Mouse (Mus musculus) MEL-GATA-1-ER (cell line): ENCODE data around the gene Gpr27.

Source experiments
- DNase-seq: peaks from one replicate; pipeline ENCODE4 v3.0.0-alpha.2; 2012; ENCODE audit warnings: low read depth; ENCODE audit errors: extremely low read depth

Gpr27 gene

DNA sequence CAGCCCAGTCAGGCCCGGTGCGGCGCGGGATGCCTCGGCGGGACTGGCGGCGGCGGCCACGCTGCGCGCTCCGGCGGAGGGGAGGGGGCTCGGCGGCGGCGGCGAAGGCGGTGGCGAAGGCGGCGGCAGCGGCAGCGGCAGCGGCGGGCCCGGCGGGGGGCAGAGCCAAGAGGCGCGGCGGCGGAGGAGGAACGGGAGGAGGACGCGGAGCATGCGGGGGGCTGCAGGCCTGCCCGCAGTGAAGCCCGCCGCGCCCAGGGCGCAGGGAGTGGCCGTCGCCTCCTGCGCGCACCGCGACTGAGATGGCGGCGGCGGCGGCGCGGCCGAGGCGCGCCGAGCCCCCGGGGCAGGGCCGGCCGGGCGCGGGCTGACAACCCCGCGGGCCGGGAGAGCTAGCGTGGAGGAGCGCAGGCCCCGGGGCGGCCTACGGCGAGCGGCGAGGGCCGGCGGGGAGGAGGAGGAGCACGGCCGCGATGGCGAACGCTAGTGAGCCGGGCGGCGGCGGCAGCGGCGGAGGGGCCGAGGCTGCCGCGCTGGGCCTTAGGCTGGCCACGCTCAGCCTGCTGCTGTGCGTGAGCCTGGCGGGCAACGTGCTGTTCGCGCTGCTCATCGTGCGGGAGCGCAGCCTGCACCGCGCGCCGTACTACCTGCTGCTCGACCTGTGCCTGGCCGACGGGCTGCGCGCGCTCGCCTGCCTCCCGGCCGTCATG, at the start of gene Gpr27:
Gene Gpr27 (plus strand): TSS at position 474 of the 710 bp plus-strand sequence.
- DNase-seq, result no peak

DNA sequence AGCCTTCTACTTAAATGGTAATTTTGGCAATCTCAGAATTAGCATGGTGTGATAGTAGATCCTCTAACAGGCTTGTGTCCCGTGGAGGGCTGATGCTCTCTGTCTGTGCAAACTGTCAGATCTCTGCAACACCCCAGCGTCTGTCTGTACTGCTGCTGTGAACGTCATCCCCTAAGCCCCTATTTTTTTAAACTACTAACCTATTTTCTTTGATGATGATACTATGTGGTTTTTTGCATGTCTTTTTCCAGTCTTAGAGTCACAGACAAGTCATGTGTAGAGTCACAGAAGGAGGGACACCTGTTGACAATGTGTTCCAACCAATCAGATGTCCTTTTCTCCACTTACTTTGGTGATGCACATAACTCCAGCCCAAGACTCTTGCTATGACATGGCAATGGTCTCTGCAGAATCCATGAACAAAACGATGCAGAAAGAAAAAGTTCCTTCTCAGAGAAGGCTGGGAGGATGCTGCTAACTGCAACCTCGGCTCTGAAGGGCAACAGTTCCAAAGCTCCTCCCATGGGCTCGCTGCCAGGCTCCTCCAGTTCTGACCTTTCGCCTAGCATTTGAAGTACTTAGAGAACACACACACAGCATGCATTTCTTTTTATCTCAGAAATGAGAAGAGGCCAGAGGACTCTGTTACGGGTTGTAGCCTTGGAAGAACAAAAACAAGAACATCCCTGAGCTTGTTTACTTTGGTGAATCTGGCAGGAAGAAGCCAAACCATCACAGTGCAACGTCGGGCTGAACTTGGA, 48.9 kb upstream of the Gpr27 start:
- no peak for DNase-seq

GRCm38 (mm10) chr6:99644386-99644785, 48.1 kb upstream of the Gpr27 start:
- DNase-seq, result no peak

DNA sequence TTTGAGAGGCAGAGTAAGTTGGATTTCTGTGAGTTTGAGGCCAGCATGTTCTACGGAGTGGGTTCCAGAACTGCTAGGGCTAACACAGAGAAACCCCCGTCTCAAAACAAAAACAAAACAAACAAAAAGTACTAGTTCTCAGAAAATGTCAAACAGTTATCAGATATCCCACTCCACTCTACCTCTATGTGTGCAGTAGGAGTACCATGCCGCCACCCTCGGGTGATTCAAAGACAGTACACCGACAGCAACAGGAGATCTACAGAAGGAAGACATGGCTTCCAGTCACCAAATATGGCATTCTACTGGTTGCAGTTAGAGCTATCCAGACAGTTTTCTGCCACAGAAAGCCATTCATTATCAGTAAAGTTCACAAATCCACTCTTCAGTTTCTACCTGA, 47.6 kb upstream of the Gpr27 start:
- no peak for DNase-seq

DNA sequence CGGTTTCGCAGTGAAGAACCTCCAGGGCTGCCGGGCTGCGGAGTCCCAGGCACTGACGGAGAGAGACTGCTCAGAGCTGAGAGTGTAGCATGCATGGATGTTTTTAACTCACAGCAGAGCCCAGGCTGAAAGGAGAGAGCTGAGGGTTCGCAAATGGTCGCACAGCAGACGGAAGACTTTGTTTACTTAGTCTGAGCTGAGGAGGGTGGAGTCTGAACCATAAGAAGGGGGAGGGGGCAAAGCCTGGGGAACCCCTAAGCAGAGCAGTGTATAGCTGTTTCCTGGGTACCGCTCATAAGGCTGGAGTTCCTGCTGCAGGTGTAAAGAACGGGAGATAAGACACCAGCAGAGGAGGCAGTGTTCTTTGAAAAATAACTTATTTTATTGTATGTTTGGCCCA, 46.1 kb upstream of the Gpr27 start:
- no peak for DNase-seq

DNA sequence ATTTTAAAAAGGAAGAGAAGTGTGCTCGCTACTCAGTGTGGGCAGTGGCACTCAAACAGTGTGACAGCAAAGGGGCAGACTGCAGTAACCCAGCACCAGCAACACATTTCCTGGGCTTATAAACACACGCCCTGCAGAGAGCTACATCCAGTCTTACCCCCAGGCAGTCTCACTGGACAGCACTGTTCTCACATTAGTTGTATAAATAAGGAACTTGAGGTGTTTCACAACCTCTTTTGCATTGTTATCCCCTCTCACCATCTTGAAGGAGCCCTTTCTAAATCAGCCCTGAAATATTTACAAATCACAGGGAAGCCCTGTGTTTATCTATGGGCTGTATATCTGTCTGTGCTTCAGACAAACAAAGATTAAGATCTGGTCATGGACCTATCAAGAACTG, 43.2 kb upstream of the Gpr27 start:
- no peak for DNase-seq

- DNase-seq, result no peak
Measured at GRCm38 (mm10) chr6:99652341-99652740, 40.1 kb upstream of the Gpr27 start.

DNA sequence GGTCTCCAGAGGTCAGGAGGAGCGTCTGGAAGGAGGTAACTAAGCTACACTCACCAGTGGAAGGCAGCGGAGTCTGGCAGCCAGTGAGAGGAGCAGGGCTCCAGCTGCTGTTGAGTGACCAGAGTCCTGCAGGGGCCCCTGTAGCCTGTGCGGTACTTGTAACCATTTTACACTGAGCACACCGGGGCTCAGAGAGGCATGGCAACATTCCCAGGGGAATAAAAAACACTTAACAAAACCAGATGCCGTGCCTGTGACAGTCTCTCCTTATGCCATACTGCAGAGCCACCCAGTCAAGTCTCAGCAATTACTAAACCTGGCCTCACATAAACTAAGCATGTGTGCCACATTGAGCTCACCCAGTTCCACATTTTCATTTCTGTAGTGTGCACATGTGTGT, 38.1 kb upstream of the Gpr27 start:
- DNase-seq, result no peak

DNA sequence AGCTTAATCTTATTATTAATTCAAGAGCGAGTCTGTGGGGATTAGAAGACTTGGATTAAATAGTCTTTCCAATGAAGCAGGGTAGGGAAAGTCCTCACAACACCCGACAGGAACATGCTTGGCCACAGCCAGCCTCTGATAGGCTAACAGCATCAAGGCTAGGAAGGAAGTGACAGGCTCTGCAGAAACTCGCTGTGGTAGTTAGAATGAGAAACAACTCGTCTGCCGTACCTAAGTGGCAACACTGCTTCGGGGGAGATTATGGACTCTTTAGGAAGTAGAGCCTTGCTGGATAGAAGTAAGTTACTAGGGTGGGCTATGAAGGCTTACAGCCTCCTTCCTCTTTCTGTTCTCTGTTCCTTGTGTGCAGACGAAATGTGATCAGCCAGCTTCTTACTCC, 37.0 kb upstream of the Gpr27 start:
- DNase-seq, result peak; percentile 45

- DNase-seq, result no peak
Measured at GRCm38 (mm10) chr6:99656088-99656487, 36.4 kb upstream of the Gpr27 start.

GRCm38 (mm10) chr6:99658586-99658985, 33.9 kb upstream of the Gpr27 start:
- no peak for DNase-seq

GRCm38 (mm10) chr6:99660443-99660842, 32.0 kb upstream of the Gpr27 start:
- DNase-seq, result no peak

DNA sequence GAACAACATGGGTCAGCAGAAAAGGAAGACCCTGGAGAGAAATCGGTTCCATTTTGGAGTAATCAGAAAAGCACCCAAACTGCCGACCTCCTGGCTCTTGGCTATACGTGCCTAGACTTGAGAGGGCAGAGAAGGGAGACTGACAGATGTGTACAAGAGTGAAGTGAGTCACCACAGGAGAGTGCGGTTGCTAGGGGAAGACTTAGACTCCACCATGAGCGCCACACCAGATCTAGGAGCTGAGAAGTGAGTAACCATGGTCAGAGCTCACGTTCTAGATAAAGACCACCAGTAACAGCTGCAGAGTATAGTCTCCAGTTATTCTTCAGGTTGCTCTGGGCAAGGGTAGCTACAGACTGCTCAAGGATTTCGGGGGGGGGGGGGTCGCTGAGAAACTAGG, 29.2 kb upstream of the Gpr27 start:
- no peak for DNase-seq

- no peak for DNase-seq
Measured at GRCm38 (mm10) chr6:99665457-99666317, 26.8 kb upstream of the Gpr27 start.

DNA sequence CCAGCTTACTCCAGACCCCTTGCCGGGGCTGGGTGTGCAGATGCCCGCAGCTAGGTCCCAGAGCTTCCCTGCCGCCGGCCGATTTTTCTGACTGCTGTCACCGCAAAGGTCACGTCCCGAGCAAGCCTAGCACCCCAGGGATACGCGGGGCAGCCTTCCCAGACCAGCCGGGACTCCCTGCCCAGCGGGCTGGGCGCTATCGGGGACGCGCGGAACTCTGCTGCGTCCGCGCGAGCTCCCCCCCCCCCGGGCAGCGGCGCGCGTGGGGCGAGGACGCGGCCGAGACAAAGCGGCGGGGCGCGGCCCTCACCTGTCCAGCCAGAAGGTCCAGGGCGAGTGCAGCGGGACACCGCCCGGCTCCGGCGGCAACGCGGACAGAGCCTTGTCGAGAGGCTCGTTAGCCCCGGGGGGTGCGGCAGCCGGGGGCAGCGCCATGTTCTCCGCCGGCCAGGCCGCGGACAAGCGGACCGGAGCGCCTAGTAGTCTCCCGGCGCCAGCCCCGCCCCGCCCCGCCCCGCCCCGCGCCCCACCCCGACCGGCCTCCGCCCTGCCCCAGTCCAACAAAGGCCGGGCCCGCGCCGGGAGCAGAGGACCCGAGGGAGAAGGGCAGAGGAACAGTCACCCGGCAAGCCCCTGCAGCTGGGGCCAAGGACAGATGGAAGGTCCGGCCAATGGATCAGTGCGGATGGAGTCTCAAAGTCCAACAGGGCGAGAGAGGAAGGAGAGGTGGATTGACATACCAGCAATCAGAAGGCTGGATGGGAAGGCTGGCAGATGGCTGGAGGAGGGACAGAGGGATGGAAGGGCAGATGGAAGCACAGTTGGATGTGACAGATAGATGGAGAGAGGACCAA, 25.9 kb upstream of the Gpr27 start, which contains the start of the genes Eif4e3 and Gm20696:
Gene Eif4e3 (minus strand): TSS at position 454 of the 854 bp plus-strand sequence.
Gene Gm20696 (minus strand): TSS at position 480 of the 854 bp plus-strand sequence.
- DNase-seq, result no peak

- no peak for DNase-seq
Measured at GRCm38 (mm10) chr6:99667290-99667689, 25.2 kb upstream of the Gpr27 start.

DNA sequence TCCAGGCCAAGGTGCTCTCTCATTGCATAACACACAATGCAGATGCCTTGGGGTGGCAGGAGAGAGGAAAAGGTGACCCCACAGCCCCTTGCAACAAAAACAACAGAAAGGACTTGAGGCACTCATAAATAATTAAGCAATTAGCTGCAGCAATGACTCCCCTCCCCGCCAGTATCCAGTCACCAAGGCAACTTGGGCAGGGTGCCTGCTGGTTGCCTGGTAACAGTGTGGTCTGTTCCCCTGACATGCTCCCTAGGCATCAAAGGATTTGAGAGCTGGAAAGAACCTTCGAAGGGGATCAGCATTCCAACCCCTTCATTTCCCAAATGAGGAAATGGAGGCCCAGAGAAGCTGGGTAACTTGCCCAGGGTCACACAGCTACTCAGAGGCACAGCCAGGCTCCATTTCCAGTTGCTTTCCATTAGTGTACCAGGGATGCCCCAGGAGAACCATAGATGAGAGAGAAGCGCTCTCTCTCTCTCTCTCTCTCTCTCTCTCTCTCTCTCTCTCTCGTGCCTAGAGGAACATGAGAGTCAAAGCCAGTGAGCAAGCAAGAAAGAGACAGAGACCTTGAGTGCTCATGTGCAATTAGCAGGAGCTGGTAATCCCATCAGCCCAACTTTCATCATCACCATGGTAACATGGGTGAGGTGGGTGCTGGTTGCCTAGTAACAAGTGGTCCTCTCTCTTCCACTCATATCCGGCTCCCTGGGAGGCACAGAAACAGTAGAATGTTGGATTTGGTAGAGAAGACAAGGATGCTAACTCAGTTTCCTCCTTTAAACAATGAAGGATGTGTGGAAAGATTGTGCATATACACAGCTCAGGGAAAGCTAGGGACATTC, 22.8 kb upstream of the Gpr27 start:
- no peak for DNase-seq

- peak; percentile 44 for DNase-seq
Measured at GRCm38 (mm10) chr6:99670481-99671119, 21.9 kb upstream of the Gpr27 start.

GRCm38 (mm10) chr6:99671768-99672167, 20.7 kb upstream of the Gpr27 start:
- DNase-seq, result no peak
